Mouse (Mus musculus) hindbrain, embryonic 12.5 days (tissue): Measurements from ENCODE around the gene Gab1. TPM values are rescaled to one million over a fixed set of nuclear protein-coding genes. Genes with fewer than 3 reads are reported as not detected.

Experiments
- ATAC-seq: fragments of 200-750 bp; cut with Nextera tagmentation; 2 replicates; pipeline ENCODE4 v1.8.0; 2017; ENCODE audit warnings: moderate TSS enrichment; ENCODE audit not compliant: low FRiP score
- H3K27ac ChIP-seq: fragments of 300-500 bp; sonication (generic); 2 replicates; pipeline ENCODE4 v1.5.1; 2016; ENCODE audit warnings: mild to moderate bottlenecking
- H3K27me3 ChIP-seq: fragments of 300-500 bp; sonication (generic); 2 replicates; pipeline ENCODE4 v1.6.1; 2016; ENCODE audit warnings: mild to moderate bottlenecking
- H3K36me3 ChIP-seq: fragments of 300-500 bp; sonication (generic); 2 replicates; pipeline ENCODE4 v1.6.1; 2016; ENCODE audit warnings: mild to moderate bottlenecking
- H3K4me1 ChIP-seq: fragments of 300-500 bp; sonication (generic); 2 replicates; pipeline ENCODE4 v1.6.1; 2016
- H3K4me2 ChIP-seq: fragments of 300-500 bp; sonication (generic); replicated peaks from 2 replicates; pipeline ENCODE4 v1.6.1; 2016; ENCODE audit warnings: mild to moderate bottlenecking
- H3K4me3 ChIP-seq: fragments of 300-500 bp; sonication (generic); 2 replicates; pipeline ENCODE4 v1.5.1; 2016; ENCODE audit warnings: mild to moderate bottlenecking
- H3K9ac ChIP-seq: fragments of 300-500 bp; sonication (generic); 2 replicates; pipeline ENCODE4 v1.6.1; 2016; ENCODE audit warnings: mild to moderate bottlenecking, moderate library complexity
- H3K9me3 ChIP-seq: fragments of 300-500 bp; sonication (generic); replicated peaks from 2 replicates; pipeline ENCODE4 v1.6.1; 2016; ENCODE audit warnings: mild to moderate bottlenecking
- WGBS: fragments of 180-500 bp; shearing (Covaris S2); methylation state at CpG from one replicate; pipeline ENCODE4 v1.1.7; 2016; 5-methylcytosine and 5-hydroxymethylcytosine counted together
- polyA plus RNA-seq: library from polyadenylated mRNA; unstranded; fragments of >200 nt; fragmentation: Nextera tagmentation; extraction: Ambion mirVana; gene quantifications from 2 replicates; pipeline ENCODE4 v1.2.1, GENCODE M21; 2016

Gab1 gene
- polyA plus RNA-seq, 1 experiment from 2014 or later, result 21.3 TPM

- H3K27me3 ChIP-seq, result no peaks in the 10 kb centered on the region
- no peak overlapping the region for H3K4me3 ChIP-seq
- ATAC-seq, result no peak
- no peak overlapping the region for H3K9ac ChIP-seq
- no peak overlapping the region for H3K27ac ChIP-seq
- H3K9me3 ChIP-seq, result no peaks in the 10 kb centered on the region
- H3K4me2 ChIP-seq, result no peak overlapping the region
- no peaks in the 10 kb centered on the region for H3K36me3 ChIP-seq
- peaks cover 14% of the 10 kb centered on the region for H3K4me1 ChIP-seq
These were observed 47.8 kb downstream of the Gab1 start for GRCm38 (mm10) chr8:80832534-80832933.

- Histone ChIP-seq H3K36me3 (no peaks in the 10 kb centered on the region), H3K4me3 (no peak overlapping the region), H3K9ac (no peak overlapping the region), H3K27ac (no peak overlapping the region), H3K4me2 (no peak overlapping the region), H3K27me3 (no peaks in the 10 kb centered on the region), H3K4me1 (peaks cover 15% of the 10 kb centered on the region), H3K9me3 (no peaks in the 10 kb centered on the region)
- ATAC-seq, result peak; percentile 46; the same call in 1 of the 2 replicates
- WGBS, result 93% methylated on average over 5 of the region's 5 CpGs
These were observed 48.3 kb downstream of the Gab1 start for GRCm38 (mm10) chr8:80831876-80832524.

GRCm38 (mm10) chr8:80830724-80831566 lies 49.4 kb downstream of the Gab1 start:
- peak overlapping the region; percentile 53 for H3K27ac ChIP-seq

GRCm38 (mm10) chr8:80830141-80830540 lies 50.2 kb downstream of the Gab1 start:
- WGBS, result 52% methylated on average over 7 of the region's 7 CpGs
- H3K36me3 ChIP-seq, result no peaks in the 10 kb centered on the region
- peaks cover 16% of the 10 kb centered on the region for H3K4me1 ChIP-seq
- no peaks in the 10 kb centered on the region for H3K9me3 ChIP-seq
- no peak overlapping the region for H3K4me2 ChIP-seq
- H3K27ac ChIP-seq, result peak overlapping the region; percentile 53
- H3K27me3 ChIP-seq, result no peaks in the 10 kb centered on the region
- ATAC-seq, result no peak
- H3K9ac ChIP-seq, result no peak overlapping the region
- H3K4me3 ChIP-seq, result no peak overlapping the region

More at GRCm38 (mm10) chr8:80830724-80831566, 49.4 kb downstream of the Gab1 start:
- 70% methylated on average over 11 of the region's 11 CpGs for WGBS
- Histone ChIP-seq H3K4me1 (peaks cover 16% of the 10 kb centered on the region), H3K4me3 (no peak overlapping the region), H3K27me3 (no peaks in the 10 kb centered on the region), H3K9ac (no peak overlapping the region), H3K9me3 (no peaks in the 10 kb centered on the region), H3K4me2 (no peak overlapping the region), H3K36me3 (no peaks in the 10 kb centered on the region)
- peak; percentile 54; the same call in 1 of the 2 replicates for ATAC-seq

GRCm38 (mm10) chr8:80826996-80827395 lies 53.3 kb downstream of the Gab1 start:
- Histone ChIP-seq H3K27me3 (no peaks in the 10 kb centered on the region), H3K4me1 (peaks cover 26% of the 10 kb centered on the region), H3K9me3 (no peaks in the 10 kb centered on the region), H3K4me3 (no peak overlapping the region), H3K4me2 (no peak overlapping the region), H3K36me3 (no peaks in the 10 kb centered on the region), H3K27ac (no peak overlapping the region), H3K9ac (no peak overlapping the region)
- 90% methylated on average over 7 of the region's 7 CpGs for WGBS
- ATAC-seq, result no peak

- Histone ChIP-seq H3K27me3 (no peaks in the 10 kb centered on the region), H3K4me2 (no peak overlapping the region), H3K36me3 (no peaks in the 10 kb centered on the region), H3K9ac (no peak overlapping the region), H3K4me3 (no peak overlapping the region), H3K27ac (no peak overlapping the region), H3K4me1 (peaks cover 16% of the 10 kb centered on the region), H3K9me3 (no peaks in the 10 kb centered on the region)
- WGBS, result 68% methylated on average over 4 of the region's 4 CpGs
- ATAC-seq, result no peak
These were observed 55.2 kb downstream of the Gab1 start for GRCm38 (mm10) chr8:80825136-80825535.

GRCm38 (mm10) chr8:80824426-80824825 lies 55.9 kb downstream of the Gab1 start:
- Histone ChIP-seq H3K27ac (no peak overlapping the region), H3K9ac (no peak overlapping the region), H3K4me3 (no peak overlapping the region), H3K4me2 (no peak overlapping the region), H3K4me1 (peaks cover 15% of the 10 kb centered on the region), H3K27me3 (no peaks in the 10 kb centered on the region), H3K36me3 (no peaks in the 10 kb centered on the region), H3K9me3 (no peaks in the 10 kb centered on the region)
- WGBS, result 67% methylated on average over 5 of the region's 5 CpGs
- no peak for ATAC-seq

- 73% methylated on average over 5 of the region's 5 CpGs for WGBS
- no peaks in the 10 kb centered on the region for H3K36me3 ChIP-seq
- H3K4me3 ChIP-seq, result no peak overlapping the region
- H3K4me1 ChIP-seq, result peaks cover 15% of the 10 kb centered on the region
- H3K9ac ChIP-seq, result no peak overlapping the region
- H3K27me3 ChIP-seq, result no peaks in the 10 kb centered on the region
- H3K9me3 ChIP-seq, result no peaks in the 10 kb centered on the region
- no peak overlapping the region for H3K4me2 ChIP-seq
- H3K27ac ChIP-seq, result no peak overlapping the region
- no peak for ATAC-seq
These were observed 57.1 kb downstream of the Gab1 start for GRCm38 (mm10) chr8:80823250-80823649.

- no peak overlapping the region for H3K9ac ChIP-seq
- no peak overlapping the region for H3K4me3 ChIP-seq
- peaks cover 13% of the 10 kb centered on the region for H3K4me1 ChIP-seq
- H3K36me3 ChIP-seq, result no peaks in the 10 kb centered on the region
- H3K4me2 ChIP-seq, result no peak overlapping the region
- H3K9me3 ChIP-seq, result no peaks in the 10 kb centered on the region
- H3K27ac ChIP-seq, result no peak overlapping the region
- no peaks in the 10 kb centered on the region for H3K27me3 ChIP-seq
- WGBS, result 76% methylated on average over 12 of the region's 12 CpGs
- ATAC-seq, result no peak
These were observed 58.7 kb downstream of the Gab1 start for GRCm38 (mm10) chr8:80821367-80822225.

GRCm38 (mm10) chr8:80818978-80819377 lies 61.3 kb downstream of the Gab1 start:
- no peak overlapping the region for H3K27ac ChIP-seq
- 85% methylated on average over 6 of the region's 6 CpGs for WGBS
- ATAC-seq, result no peak
- no peaks in the 10 kb centered on the region for H3K36me3 ChIP-seq
- no peak overlapping the region for H3K4me3 ChIP-seq
- peaks cover 16% of the 10 kb centered on the region for H3K4me1 ChIP-seq
- H3K9me3 ChIP-seq, result no peaks in the 10 kb centered on the region
- H3K9ac ChIP-seq, result no peak overlapping the region
- no peak overlapping the region for H3K4me2 ChIP-seq
- no peaks in the 10 kb centered on the region for H3K27me3 ChIP-seq

GRCm38 (mm10) chr8:80817065-80817464 lies 63.3 kb downstream of the Gab1 start:
- ATAC-seq, result no peak
- Histone ChIP-seq H3K9ac (no peak overlapping the region), H3K4me2 (no peak overlapping the region), H3K27me3 (no peaks in the 10 kb centered on the region), H3K4me1 (peaks cover 12% of the 10 kb centered on the region), H3K4me3 (no peak overlapping the region), H3K36me3 (no peaks in the 10 kb centered on the region), H3K9me3 (no peaks in the 10 kb centered on the region), H3K27ac (no peak overlapping the region)
- WGBS, result 79% methylated on average over 2 of the region's 2 CpGs

- 81% methylated on average over 6 of the region's 6 CpGs for WGBS
- H3K9me3 ChIP-seq, result no peaks in the 10 kb centered on the region
- H3K4me1 ChIP-seq, result peaks cover 12% of the 10 kb centered on the region; the same call in 1 of the 2 replicates
- no peaks in the 10 kb centered on the region for H3K36me3 ChIP-seq
- H3K27ac ChIP-seq, result no peak overlapping the region
- ATAC-seq, result no peak
- H3K27me3 ChIP-seq, result no peaks in the 10 kb centered on the region
- H3K4me3 ChIP-seq, result no peak overlapping the region
- H3K9ac ChIP-seq, result no peak overlapping the region
- no peak overlapping the region for H3K4me2 ChIP-seq
These were observed 65.1 kb downstream of the Gab1 start for GRCm38 (mm10) chr8:80815179-80815578.
